Mouse (Mus musculus) cerebellum, adult 2 months (tissue): ENCODE measurements around the gene Sct. TPM values are rescaled to one million over a fixed set of nuclear protein-coding genes. Genes with fewer than 3 reads are reported as not detected.

ENCODE experiments used
- DNase-seq, 2 experiments: peaks; one replicate each; pipeline ENCODE4 v3.0.0; 2021
- H3K27ac ChIP-seq: fragments of 200-500 bp; 2 replicates; pipeline ENCODE4 v1.5.1; 2012; ENCODE audit warnings: low read length, control low read depth, inconsistent platforms; ENCODE audit not compliant: insufficient read depth
- H3K27me3 ChIP-seq: fragments of 200-500 bp; 2 replicates; pipeline ENCODE4 v1.6.1; 2012; ENCODE audit warnings: inconsistent platforms, mild to moderate bottlenecking, low read length, moderate library complexity; ENCODE audit not compliant: control insufficient read depth, insufficient read depth
- H3K4me1 ChIP-seq: fragments of 200-500 bp; 2 replicates; pipeline ENCODE4 v1.6.1; 2011; ENCODE audit warnings: low read length; ENCODE audit not compliant: control insufficient read depth, insufficient read depth
- H3K4me3 ChIP-seq: fragments of 200-500 bp; replicated peaks from 2 replicates; pipeline ENCODE3; 2011; ENCODE audit warnings: mild to moderate bottlenecking, low read depth, low read length, control low read depth; ENCODE audit not compliant: insufficient read depth
- CTCF ChIP-seq: fragments of 200-500 bp; IDR thresholded peaks from 2 replicates; pipeline ENCODE4 v1.5.1; 2011; ENCODE audit warnings: low read depth, mild to moderate bottlenecking, control low read depth, low read length, moderate library complexity, borderline replicate concordance; ENCODE audit not compliant: insufficient read depth
- POLR2A ChIP-seq: fragments of 200-500 bp; IDR thresholded peaks from 2 replicates; pipeline ENCODE4 v1.6.1; 2011; ENCODE audit warnings: low read length, control low read depth, borderline replicate concordance; ENCODE audit not compliant: insufficient read depth
- WGBS: fragments of 180-500 bp; shearing (Covaris S2); methylation state at CpG from one replicate; pipeline ENCODE4 v1.1.7; 2018; 5-methylcytosine and 5-hydroxymethylcytosine counted together
- polyA plus RNA-seq: library from polyadenylated mRNA; depleted of rRNA; stranded (reverse); fragments of >200 nt; gene quantifications from 2 replicates; pipeline ENCODE4 v1.2.3, GENCODE M21; 2012

The Sct gene
- polyA plus RNA-seq, 1 experiment, result 1.0 TPM

GRCm38 (mm10) chr7:141294479-141294878 is 15.5 kb upstream of the Sct start:
- 16% methylated on average over 22 of the region's 22 CpGs for WGBS
- no peak overlapping the region for H3K4me3 ChIP-seq

GRCm38 (mm10) chr7:141293852-141294471 is 15.0 kb upstream of the Sct start:
- H3K27me3 ChIP-seq, result no peaks in the 10 kb centered on the region; the same call in 1 of the 2 replicates
- no peak overlapping the region for H3K27ac ChIP-seq
- WGBS, result 1% methylated on average over 53 of the region's 53 CpGs
- H3K4me3 ChIP-seq, result peak overlapping the region; percentile 35
- DNase-seq, result peak in 1 of 2 experiments; percentile 53
- H3K4me1 ChIP-seq, result no peaks in the 10 kb centered on the region
- no peak for TF ChIP-seq POLR2A

More at GRCm38 (mm10) chr7:141294479-141294878, 15.5 kb upstream of the Sct start:
- no peak for DNase-seq
- H3K4me1 ChIP-seq, result no peaks in the 10 kb centered on the region
- H3K27me3 ChIP-seq, result no peaks in the 10 kb centered on the region; the same call in 1 of the 2 replicates
- no peak overlapping the region for H3K27ac ChIP-seq
- no peak for TF ChIP-seq POLR2A
- no peak for TF ChIP-seq CTCF

DNA sequence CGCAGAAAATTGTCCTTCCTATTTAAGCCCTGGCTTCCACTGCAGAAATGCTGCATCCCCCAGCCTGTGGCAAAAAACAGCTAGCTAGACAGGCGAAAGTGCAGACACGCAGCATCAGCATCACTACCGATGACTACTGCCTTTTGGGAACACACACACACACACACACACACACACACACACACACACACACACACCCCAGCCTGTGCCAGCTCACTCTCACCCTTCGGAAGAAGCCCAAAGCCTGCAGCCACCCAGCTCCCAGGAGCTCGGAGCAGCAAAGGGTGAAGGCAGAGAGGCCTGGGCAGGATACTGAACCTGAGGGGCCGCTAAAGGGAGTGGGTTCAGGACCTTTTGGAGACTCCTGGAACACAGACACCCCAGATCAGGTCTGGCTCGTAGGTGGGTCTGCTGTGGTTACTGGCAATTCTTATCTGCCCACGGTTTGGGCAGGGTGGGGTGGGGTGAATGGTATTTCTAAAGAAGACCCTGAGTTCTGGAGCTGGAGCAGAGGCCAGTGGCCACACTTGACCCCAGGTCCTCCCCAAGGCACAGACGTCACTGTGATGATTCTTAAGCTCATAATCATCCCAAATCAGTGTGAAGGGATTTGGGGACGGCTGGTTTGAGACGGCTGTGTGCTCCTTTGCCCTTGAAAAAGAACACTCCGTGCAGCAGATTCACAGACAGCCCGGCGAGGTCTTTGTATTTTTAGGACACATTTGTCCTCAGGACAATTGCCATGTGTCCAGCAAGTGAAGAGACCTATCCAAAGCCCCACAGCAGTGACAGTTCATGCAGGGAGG is 13.9 kb upstream of the Sct start:
- no peak overlapping the region for H3K27ac ChIP-seq
- no peak for DNase-seq
- TF ChIP-seq CTCF (no peak), POLR2A (no peak)
- no peaks in the 10 kb centered on the region for H3K4me1 ChIP-seq
- WGBS, result 83% methylated on average over 15 of the region's 15 CpGs
- no peaks in the 10 kb centered on the region; the same call in 1 of the 2 replicates for H3K27me3 ChIP-seq
- no peak overlapping the region for H3K4me3 ChIP-seq

GRCm38 (mm10) chr7:141291921-141292582 is 13.1 kb upstream of the Sct start, which contains the start of gene Drd4:
Gene Drd4, plus strand, starts transcription at chr7:141292006.
- TF ChIP-seq POLR2A (no peak), CTCF (no peak)
- DNase-seq, result no peak
- H3K27me3 ChIP-seq, result no peaks in the 10 kb centered on the region; the same call in 1 of the 2 replicates

DNA sequence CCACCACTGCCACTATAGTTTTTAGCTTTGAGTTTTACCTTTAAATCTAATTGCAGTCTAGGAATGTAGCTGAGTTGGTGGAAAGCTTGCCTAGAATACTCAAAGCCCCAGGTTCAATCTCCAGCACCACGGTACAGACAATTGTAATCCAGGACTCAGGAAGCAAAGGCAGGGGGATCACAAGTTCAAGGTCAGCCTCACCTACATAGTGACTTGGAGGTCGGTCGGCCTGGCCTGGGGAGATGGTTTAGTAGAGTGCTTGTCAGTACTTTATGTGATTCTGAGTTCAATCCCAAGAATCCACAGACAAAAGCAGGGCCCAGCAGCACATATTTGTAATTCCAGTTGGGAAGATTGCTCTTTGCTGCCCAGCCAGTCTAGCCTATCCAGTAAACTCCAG is 9.1 kb upstream of the Sct start:
- TF ChIP-seq CTCF (no peak), POLR2A (no peak)
- WGBS, result 91% methylated on average over 3 of the region's 3 CpGs
- Histone ChIP-seq H3K27me3 (no peaks in the 10 kb centered on the region), H3K4me1 (no peaks in the 10 kb centered on the region), H3K27ac (no peak overlapping the region), H3K4me3 (no peak overlapping the region)
- DNase-seq, result no peak

More at GRCm38 (mm10) chr7:141291921-141292582, 13.1 kb upstream of the Sct start, which contains the start of gene Drd4:
- H3K4me3 ChIP-seq, result no peak within 1 kb of the TSS
- no peak within 1 kb of the TSS for H3K27ac ChIP-seq
- 8% methylated on average over 46 of the region's 46 CpGs for WGBS
- H3K4me1 ChIP-seq, result no peaks in the 10 kb centered on the region

DNA sequence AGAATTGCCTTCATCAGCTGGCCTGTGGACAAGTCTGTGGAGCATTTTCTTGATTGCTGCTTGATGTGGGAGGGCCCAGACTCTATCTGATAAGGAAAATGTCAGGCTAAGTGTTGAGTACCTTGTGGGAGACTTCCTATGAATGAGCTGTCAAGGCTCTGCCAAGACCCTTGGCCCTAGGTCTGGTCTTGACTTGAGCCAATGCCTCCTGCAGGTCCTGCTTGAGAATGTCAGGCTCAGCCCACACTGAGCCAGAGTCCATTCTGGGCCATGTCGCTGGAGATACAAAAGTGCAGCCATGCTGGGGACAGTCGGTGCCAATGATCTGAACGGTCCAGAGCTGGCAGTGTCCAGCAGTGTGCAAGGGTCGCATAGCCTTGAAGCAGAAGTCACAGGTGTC is 3.8 kb upstream of the Sct start:
- Histone ChIP-seq H3K4me3 (no peak overlapping the region), H3K4me1 (0 out of 2 replicates have a peak, but pooled peaks cover 3% of the 10 kb centered on the region), H3K27me3 (no peaks in the 10 kb centered on the region), H3K27ac (no peak overlapping the region)
- DNase-seq, result no peak
- 18% methylated on average over 4 of the region's 4 CpGs for WGBS
- TF ChIP-seq POLR2A (no peak), CTCF (no peak)

DNA sequence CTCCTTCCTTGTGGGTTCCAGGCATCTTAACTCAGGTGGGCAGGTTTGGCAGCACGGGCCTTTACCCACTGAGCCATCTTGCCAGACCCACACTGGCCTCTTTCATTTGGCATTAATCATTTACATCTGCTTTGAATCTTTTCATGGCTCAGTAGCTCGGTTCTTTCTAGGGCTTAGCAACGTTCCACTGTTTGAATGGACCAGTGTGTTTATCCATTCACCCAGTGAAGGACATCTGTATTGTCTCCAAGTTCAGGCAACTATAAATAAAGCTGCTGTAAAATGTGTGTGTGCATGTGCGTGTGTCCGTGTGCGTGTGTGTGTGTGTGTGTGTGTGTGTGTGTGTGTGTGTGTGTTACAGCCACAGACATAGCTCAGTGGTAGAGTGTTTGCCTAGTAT is 2.5 kb upstream of the Sct start:
- TF ChIP-seq CTCF, result no peak
- H3K4me1 ChIP-seq, result peaks cover 10% of the 10 kb centered on the region; the same call in 1 of the 2 replicates
- H3K4me3 ChIP-seq, result no peak overlapping the region
- no peak overlapping the region for H3K27ac ChIP-seq
- 71% methylated on average over 6 of the region's 6 CpGs for WGBS
- DNase-seq, result no peak
- H3K27me3 ChIP-seq, result no peaks in the 10 kb centered on the region
